Mouse (Mus musculus) testis, adult 10 weeks (tissue): ENCODE results near the gene Tmed10. TPM values are rescaled to one million over a fixed set of nuclear protein-coding genes. Genes with fewer than 3 reads are reported as not detected.

Experiments used
- polyA plus RNA-seq: library from polyadenylated mRNA; stranded (reverse); fragments of 350-450 nt; fragmentation: Illumina TruSeq; extraction: RNeasy Lipid Tissue Mini Kit (QIAGEN cat#74804); gene quantifications from one replicate; pipeline ENCODE4 v1.2.3, GENCODE M21; 2014; ENCODE audit warnings: low read depth, low replicate concordance

The Tmed10 gene
- polyA plus RNA-seq, result 175 TPM

GRCm38 (mm10) chr12:85374561-85375272 lies at the start of gene Tmed10:
TSS of gene Tmed10 (minus strand) at chr12:85374847.

GRCm38 (mm10) chr12:85339243-85339729 lies 35.4 kb downstream of the Tmed10 start, which contains the start of gene Nek9:
TSS of gene Nek9 (minus strand) at chr12:85339362.

Other genes starting within 250 kb of the Tmed10 start
- not detected for gene Rps6kl1, start 223.6 kb downstream of the Tmed10 start, polyA plus RNA-seq
- 2.1 TPM for gene Pgf, start 197.1 kb downstream of the Tmed10 start, polyA plus RNA-seq
- gene Eif2b2, start 155.4 kb downstream of the Tmed10 start, polyA plus RNA-seq, result 4.6 TPM
- gene Mlh3, start 104.2 kb downstream of the Tmed10 start, polyA plus RNA-seq, result 41.0 TPM
- gene Acyp1, start 86.4 kb downstream of the Tmed10 start, polyA plus RNA-seq, result 163 TPM
- 6.6 TPM for gene Zc2hc1c, start 86.3 kb downstream of the Tmed10 start, polyA plus RNA-seq
- 27.9 TPM for gene Nek9, start 35.5 kb downstream of the Tmed10 start, polyA plus RNA-seq
- gene Fos, start 99.0 kb upstream of the Tmed10 start, polyA plus RNA-seq, result 0.34 TPM
- gene Jdp2, start 224.2 kb upstream of the Tmed10 start, polyA plus RNA-seq, result 0.17 TPM